Mouse (Mus musculus): Measurements from ENCODE around the gene Slc4a1ap. TPM values are rescaled to one million over a fixed set of nuclear protein-coding genes. Genes with fewer than 3 reads are reported as not detected.
A peak's percentile ranks its signal among the peaks of the same experiment; 100 is the strongest.
"Not testable (repeated sequence)": the region's sequence is repeated elsewhere in the genome, so short reads cannot be mapped to it uniquely, and the experiment has no call there.

Gene Slc4a1ap
- polyA plus RNA-seq, 1 experiment, result 0.77 TPM

GRCm38 (mm10) chr5:31581932-31582331 lies 55.1 kb downstream of the Slc4a1ap start:
- Histone ChIP-seq H3K4me1 (ENCODE audit: control insufficient read depth) (no peaks in the 10 kb centered on the region), H3K36me3 (ENCODE audit: control insufficient read depth) (no peaks in the 10 kb centered on the region), H3K27me3 (ENCODE audit: control insufficient read depth) (no peaks in the 10 kb centered on the region), H3K4me3 (replicated peaks) (no peak overlapping the region), H3K9me3 (ENCODE audit: control insufficient read depth, low read length) (no peaks in the 10 kb centered on the region)
- no peak for TF ChIP-seq GATA1 (IDR thresholded peaks at IDR 0.05; ENCODE audit: low read length)
- no peak for TF ChIP-seq TAL1 (IDR thresholded peaks at IDR 0.05; ENCODE audit: low read length)

GRCm38 (mm10) chr5:31583261-31583660 lies 56.5 kb downstream of the Slc4a1ap start:
- H3K27me3 ChIP-seq (ENCODE audit: control insufficient read depth), result no peaks in the 10 kb centered on the region
- no peaks in the 10 kb centered on the region for H3K9me3 ChIP-seq (ENCODE audit: control insufficient read depth, low read length)
- no peaks in the 10 kb centered on the region for H3K4me1 ChIP-seq (ENCODE audit: control insufficient read depth)
- TF ChIP-seq GATA1 (IDR thresholded peaks at IDR 0.05; ENCODE audit: low read length) (no peak), TAL1 (IDR thresholded peaks at IDR 0.05; ENCODE audit: low read length) (no peak)
- H3K36me3 ChIP-seq (ENCODE audit: control insufficient read depth), result no peaks in the 10 kb centered on the region
- no peak overlapping the region for H3K4me3 ChIP-seq (replicated peaks)

- Histone ChIP-seq H3K4me1 (ENCODE audit: control insufficient read depth) (no peaks in the 10 kb centered on the region), H3K9me3 (ENCODE audit: control insufficient read depth, low read length) (peaks cover 5% of the 10 kb centered on the region), H3K4me3 (replicated peaks) (no peak overlapping the region), H3K27me3 (ENCODE audit: control insufficient read depth) (no peaks in the 10 kb centered on the region), H3K36me3 (ENCODE audit: control insufficient read depth) (no peaks in the 10 kb centered on the region)
- TF ChIP-seq GATA1 (IDR thresholded peaks at IDR 0.05; ENCODE audit: low read length) (no peak), TAL1 (IDR thresholded peaks at IDR 0.05; ENCODE audit: low read length) (no peak)
Observed at GRCm38 (mm10) chr5:31585526-31585925, 58.7 kb downstream of the Slc4a1ap start.

- H3K36me3 ChIP-seq (ENCODE audit: control insufficient read depth), result no peaks in the 10 kb centered on the region
- no peaks in the 10 kb centered on the region for H3K4me1 ChIP-seq (ENCODE audit: control insufficient read depth)
- H3K4me3 ChIP-seq (replicated peaks), result no peak overlapping the region
- peaks cover 5% of the 10 kb centered on the region for H3K9me3 ChIP-seq (ENCODE audit: control insufficient read depth, low read length)
- TF ChIP-seq GATA1 (IDR thresholded peaks at IDR 0.05; ENCODE audit: low read length) (no peak), TAL1 (IDR thresholded peaks at IDR 0.05; ENCODE audit: low read length) (no peak)
- no peaks in the 10 kb centered on the region for H3K27me3 ChIP-seq (ENCODE audit: control insufficient read depth)
Observed at GRCm38 (mm10) chr5:31588016-31588415, 61.2 kb downstream of the Slc4a1ap start.

- not testable (repeated sequence) for H3K9me3 ChIP-seq (ENCODE audit: control insufficient read depth, low read length); H3K4me3 ChIP-seq (replicated peaks); H3K36me3 ChIP-seq (ENCODE audit: control insufficient read depth); H3K27me3 ChIP-seq (ENCODE audit: control insufficient read depth); H3K4me1 ChIP-seq (ENCODE audit: control insufficient read depth)
Observed at GRCm38 (mm10) chr5:31588672-31589071, 61.9 kb downstream of the Slc4a1ap start.

GRCm38 (mm10) chr5:31589711-31590319 lies 63.0 kb downstream of the Slc4a1ap start:
- H3K36me3 ChIP-seq (ENCODE audit: control insufficient read depth), result no peaks in the 10 kb centered on the region
- peaks cover 5% of the 10 kb centered on the region for H3K9me3 ChIP-seq (ENCODE audit: control insufficient read depth, low read length)
- no peak overlapping the region for H3K4me3 ChIP-seq (replicated peaks)
- H3K4me1 ChIP-seq (ENCODE audit: control insufficient read depth), result no peaks in the 10 kb centered on the region
- TF ChIP-seq GATA1 (IDR thresholded peaks at IDR 0.05; ENCODE audit: low read length) (no peak), TAL1 (IDR thresholded peaks at IDR 0.05; ENCODE audit: low read length) (no peak)
- H3K27me3 ChIP-seq (ENCODE audit: control insufficient read depth), result no peaks in the 10 kb centered on the region

- no peaks in the 10 kb centered on the region for H3K36me3 ChIP-seq (ENCODE audit: control insufficient read depth)
- H3K4me1 ChIP-seq (ENCODE audit: control insufficient read depth), result no peaks in the 10 kb centered on the region
- H3K4me3 ChIP-seq (replicated peaks), result no peak overlapping the region
- TF ChIP-seq TAL1 (IDR thresholded peaks at IDR 0.05; ENCODE audit: low read length) (no peak), GATA1 (IDR thresholded peaks at IDR 0.05; ENCODE audit: low read length) (no peak)
- peaks cover 5% of the 10 kb centered on the region for H3K9me3 ChIP-seq (ENCODE audit: control insufficient read depth, low read length)
- no peaks in the 10 kb centered on the region for H3K27me3 ChIP-seq (ENCODE audit: control insufficient read depth)
Observed at GRCm38 (mm10) chr5:31591122-31591521, 64.3 kb downstream of the Slc4a1ap start.

GRCm38 (mm10) chr5:31595868-31596267 lies 69.1 kb downstream of the Slc4a1ap start:
- no peak for TF ChIP-seq GATA1 (IDR thresholded peaks at IDR 0.05; ENCODE audit: low read length)
- no peak for TF ChIP-seq TAL1 (IDR thresholded peaks at IDR 0.05; ENCODE audit: low read length)
- Histone ChIP-seq H3K36me3 (ENCODE audit: control insufficient read depth) (no peaks in the 10 kb centered on the region), H3K4me3 (replicated peaks) (no peak overlapping the region), H3K4me1 (ENCODE audit: control insufficient read depth) (peaks cover 9% of the 10 kb centered on the region), H3K27me3 (ENCODE audit: control insufficient read depth) (no peaks in the 10 kb centered on the region), H3K9me3 (ENCODE audit: control insufficient read depth, low read length) (no peaks in the 10 kb centered on the region)

GRCm38 (mm10) chr5:31596481-31597429 lies 70.0 kb downstream of the Slc4a1ap start, which contains the start of gene Mrpl33:
TSS of gene Mrpl33 (plus strand) at chr5:31596935.
- H3K4me3 ChIP-seq (replicated peaks), result peak within 1 kb of the TSS; percentile 45
- H3K9me3 ChIP-seq (ENCODE audit: control insufficient read depth, low read length), result no peaks in the 10 kb centered on the region
- no peaks in the 10 kb centered on the region for H3K27me3 ChIP-seq (ENCODE audit: control insufficient read depth)
- no peak for TF ChIP-seq GATA1 (IDR thresholded peaks at IDR 0.05; ENCODE audit: low read length)
- no peak for TF ChIP-seq TAL1 (IDR thresholded peaks at IDR 0.05; ENCODE audit: low read length)
- no peaks in the 10 kb centered on the region for H3K36me3 ChIP-seq (ENCODE audit: control insufficient read depth)
- H3K4me1 ChIP-seq (ENCODE audit: control insufficient read depth), result peaks cover 9% of the 10 kb centered on the region
